Mouse (Mus musculus) spleen, adult 2 months (tissue): Measurements from ENCODE around the gene Sema4b.

ENCODE experiments used
- CTCF ChIP-seq: fragments of 200-500 bp; IDR thresholded peaks from 2 replicates; pipeline ENCODE4 v1.5.1; 2011; ENCODE audit warnings: mild to moderate bottlenecking, inconsistent platforms; ENCODE audit not compliant: insufficient read depth, insufficient read length, insufficient replicate concordance; ENCODE audit errors: extremely low read depth
- POLR2A ChIP-seq: fragments of 200-500 bp; IDR thresholded peaks from 2 replicates; pipeline ENCODE4 v1.6.1; 2011; ENCODE audit warnings: low read depth, low read length, inconsistent platforms

DNA sequence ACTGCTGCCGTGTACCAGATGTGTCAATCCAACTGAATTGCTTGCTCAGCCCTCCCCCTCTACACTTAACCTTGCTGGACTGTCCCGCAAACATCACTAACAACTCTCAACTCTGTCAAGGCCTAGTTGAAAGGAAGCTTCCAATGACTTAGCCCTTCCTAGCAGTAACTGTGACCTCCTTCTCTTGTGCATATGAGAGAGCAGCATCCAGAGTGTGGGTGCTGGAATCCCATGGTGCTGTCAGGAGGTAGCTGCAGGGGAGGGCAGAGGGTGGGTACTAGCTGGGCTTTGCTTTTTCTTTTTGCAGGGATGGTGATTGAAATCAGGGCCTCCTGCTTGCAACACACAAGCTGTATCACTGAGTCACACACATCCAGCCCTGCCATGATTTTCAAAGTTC, 86.8 kb downstream of the Sema4b start:
- TF ChIP-seq POLR2A (no peak), CTCF (no peak)
